Mouse (Mus musculus) layer of hippocampus, postnatal 36 days (tissue): ENCODE results near the gene Gigyf2. TPM values are rescaled to one million over a fixed set of nuclear protein-coding genes. Genes with fewer than 3 reads are reported as not detected.

Experiments
- DNase-seq, 2 experiments: peaks; one replicate each; pipeline ENCODE4 v3.0.0; 2022
- total RNA-seq, 2 experiments: library from RNA; stranded (reverse); gene quantifications; 2 replicates each; pipeline ENCODE4 v1.2.3; 2021

Gigyf2 gene
- total RNA-seq, 2 experiments from 2014 or later = 121 to 130 TPM

DNA sequence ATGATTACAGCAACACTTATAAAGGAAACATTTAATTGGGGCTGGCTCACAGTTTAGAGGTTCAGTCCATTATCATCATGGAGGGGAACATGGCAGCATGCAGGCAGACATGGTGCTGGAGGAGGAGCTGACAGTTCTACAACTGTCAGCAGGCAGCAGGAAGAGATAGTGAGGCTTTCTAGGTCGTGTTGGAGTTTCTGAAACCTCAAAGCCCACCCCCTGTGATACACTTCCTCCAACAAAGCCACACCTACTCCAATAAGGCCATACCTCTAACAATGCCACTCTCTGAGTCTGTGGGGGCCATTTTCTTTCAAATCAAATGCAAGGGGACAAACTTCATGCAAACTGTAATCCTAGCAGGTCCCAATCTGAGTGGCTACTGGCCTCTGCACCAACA, 5.7 kb upstream of the Gigyf2 start:
- no peak for DNase-seq

DNA sequence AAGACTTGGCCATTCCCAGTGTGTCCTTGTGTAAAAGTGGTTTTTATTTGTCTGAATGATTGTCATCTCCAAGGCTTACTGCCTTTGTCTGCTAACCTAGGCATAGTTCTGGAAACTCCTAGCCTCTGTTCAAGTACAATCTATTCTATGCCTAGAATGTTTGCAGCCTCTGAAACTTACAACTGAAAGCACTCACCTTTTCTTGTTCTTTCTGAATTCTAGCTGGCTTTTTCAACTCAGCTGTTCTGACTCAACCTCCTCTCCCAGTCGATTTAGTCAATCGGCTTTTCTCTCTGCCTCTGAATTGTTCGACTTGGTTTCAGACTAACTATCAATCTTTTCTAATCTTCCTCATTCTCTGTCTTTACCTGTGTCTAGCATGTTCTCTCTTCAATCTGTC, 4.0 kb upstream of the Gigyf2 start:
- no peak for DNase-seq

DNA sequence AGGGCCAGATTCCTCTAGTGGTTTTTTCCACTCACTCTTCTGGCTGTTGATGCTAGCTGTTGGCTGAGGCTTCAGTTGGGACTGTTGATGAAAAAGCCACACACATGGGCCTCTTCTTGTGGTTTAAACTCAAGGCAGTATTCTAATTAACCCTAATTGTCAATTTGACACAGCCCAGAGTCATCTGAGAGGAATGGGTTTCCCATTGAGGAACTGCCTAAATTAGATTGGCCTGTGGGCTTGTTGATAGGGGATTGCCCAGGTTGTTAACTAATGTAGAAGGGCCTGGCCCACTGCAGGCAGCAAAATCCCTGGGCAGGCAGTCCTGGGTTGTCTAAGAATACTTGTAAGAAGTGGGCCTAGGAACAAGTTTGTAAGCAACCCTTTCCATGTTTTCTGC, 2.1 kb upstream of the Gigyf2 start:
- no peak for DNase-seq

DNA sequence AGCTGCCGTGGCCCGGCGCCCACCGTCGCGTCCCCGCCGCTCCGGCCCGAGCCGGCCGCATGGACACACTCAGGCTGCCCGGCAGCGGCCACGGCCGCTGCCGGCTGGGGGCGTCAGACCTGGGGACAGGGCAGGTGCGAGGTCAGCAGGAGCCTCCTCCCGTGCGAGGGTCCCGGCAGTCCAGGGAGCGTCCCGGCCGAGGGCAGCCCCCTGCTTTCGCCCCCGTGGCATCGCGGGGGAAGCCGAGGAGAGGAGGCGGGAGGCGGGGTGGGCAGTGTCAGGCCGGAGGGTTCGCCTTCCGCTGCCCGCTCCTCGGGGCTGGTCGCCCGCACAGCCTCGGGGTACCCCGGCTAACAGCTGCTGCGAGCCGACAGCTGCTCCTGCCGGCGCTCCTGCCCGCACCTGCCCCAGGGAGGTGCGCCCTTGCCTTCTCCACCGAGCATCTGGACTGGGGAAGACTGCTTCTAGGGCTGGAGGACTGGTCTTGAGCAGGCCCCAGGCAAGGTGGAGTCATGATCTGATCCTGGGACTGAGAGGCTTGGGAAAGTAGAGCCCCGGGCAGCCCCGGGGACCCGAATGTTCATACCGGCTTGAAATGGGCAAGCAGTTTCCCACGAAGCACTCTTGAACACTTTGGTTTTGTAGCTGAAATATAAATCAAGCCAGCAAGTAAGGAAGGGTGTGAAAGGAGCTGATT, 515 bp downstream of the Gigyf2 start:
- peak in 1 of 2 experiments; percentile 35 for DNase-seq

DNA sequence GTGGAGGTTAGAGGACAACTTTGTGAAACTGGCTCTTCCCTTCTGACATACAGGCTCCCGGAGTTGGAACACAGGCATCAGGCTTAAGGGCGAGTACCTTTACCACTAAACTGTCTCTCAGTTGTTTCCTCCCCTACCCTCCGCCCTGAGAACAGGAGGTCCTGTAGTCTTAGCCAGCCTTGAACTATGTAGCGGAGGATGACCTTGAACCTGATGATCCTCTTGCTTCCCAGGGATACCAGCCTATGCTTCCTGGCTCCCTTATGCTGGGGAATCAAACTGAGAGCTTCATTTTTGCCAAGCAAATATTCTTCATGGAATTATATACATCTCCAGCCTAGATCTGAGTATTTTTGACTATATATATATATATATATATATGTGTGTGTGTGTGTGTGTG, 5.0 kb downstream of the Gigyf2 start:
- no peak for DNase-seq

DNA sequence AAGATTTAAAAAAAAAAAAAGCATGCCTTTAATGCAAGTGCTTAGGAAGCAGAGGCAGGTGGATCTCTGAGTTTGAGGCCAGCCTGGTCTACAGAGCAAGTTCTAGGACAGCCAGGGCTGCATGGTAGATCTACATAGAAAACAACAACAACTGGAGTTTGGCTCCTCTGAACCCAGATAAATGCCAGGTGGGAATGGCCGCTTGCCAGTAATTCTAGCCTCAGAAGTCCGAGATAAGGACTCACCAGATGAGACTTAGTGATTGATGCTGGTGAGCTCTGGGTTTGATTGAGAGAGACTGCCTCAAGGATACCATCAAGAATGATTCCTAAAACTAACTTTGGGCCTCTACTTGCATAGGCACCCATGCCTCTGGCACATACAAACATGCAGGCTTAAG, 23.8 kb downstream of the Gigyf2 start:
- DNase-seq = no peak

DNA sequence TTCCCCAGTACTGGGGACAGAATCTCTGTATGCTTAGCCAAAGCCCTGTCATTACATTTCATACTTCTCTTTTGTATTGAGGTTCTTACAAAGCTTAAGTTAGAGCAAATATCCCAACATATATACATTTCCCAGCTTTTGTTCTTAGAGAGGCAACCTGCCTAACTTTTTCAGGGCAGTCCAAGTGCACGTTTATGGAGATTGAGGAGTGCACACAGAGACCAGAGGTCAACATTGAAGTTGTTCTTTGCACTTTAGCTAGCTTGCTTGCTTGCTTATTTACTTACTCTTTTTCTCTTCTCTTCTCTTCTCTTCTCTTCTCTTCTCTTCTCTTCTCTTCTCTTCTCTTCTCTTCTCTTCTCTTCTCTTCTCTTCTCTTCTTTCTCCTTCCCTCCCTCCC, 33.5 kb downstream of the Gigyf2 start:
- DNase-seq = no peak

DNA sequence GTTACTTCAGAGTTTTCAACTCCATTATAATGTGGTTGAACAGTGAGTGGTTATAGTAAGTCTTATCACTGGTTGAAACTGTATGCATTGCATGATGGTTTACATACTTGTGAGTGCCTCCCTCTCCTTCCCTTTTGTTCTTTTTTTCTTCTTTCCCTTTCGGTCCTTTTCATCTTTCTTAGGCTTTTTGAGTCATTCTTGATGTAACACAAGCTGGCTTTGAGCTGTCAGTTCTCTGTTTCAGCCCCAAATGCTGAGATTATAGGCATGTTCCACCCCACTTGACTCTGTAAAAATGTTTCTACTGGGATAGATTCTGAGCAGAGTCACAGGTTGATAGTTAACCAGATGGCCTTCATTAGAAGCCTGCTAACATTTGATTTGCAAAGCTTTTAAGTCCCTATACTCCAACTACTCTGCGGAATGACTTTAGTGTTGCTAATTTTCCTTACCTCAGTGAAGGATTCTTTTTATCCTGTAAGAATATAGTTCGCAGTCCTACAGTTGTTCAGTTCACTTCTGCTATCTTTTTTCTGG, 51.3 kb downstream of the Gigyf2 start:
- DNase-seq = no peak

DNA sequence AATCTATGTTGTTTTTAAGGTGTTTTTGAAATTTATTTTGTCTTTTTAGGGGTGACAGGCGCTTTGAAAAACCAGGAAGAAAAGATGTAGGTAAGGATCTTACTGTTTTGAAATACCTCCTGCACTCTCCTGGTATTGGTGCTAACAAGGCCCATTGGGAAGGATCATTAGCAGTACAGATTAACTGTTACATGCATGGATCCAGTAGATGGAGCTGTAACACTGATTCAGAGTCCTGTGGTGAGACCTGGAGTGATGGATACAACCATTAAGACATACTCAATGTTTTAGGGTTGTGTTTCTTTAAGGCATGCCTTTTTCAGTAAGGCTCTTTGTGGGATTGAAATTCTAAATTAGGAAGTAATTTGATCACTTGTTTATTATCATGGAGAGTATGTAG, 53.1 kb downstream of the Gigyf2 start:
- DNase-seq = no peak

DNA sequence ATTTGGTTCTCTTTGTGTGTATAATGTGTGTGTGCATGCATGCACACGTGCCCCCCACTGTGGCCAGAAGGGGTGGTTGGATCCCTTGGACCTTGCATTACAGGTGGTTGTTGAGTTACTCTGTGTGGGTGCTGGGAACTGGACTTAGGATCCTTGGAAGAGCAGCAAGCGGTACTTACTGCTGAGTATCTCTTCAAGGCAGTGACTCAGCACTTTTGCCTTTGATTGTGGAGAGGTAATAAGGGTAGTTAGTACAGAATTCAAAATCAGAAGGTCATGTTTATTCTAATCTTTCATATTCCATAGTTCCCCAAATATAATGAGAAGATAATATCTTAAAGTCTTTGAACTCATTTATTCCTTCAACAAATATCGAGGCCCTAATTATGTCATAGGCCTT, 54.4 kb downstream of the Gigyf2 start:
- no peak for DNase-seq

DNA sequence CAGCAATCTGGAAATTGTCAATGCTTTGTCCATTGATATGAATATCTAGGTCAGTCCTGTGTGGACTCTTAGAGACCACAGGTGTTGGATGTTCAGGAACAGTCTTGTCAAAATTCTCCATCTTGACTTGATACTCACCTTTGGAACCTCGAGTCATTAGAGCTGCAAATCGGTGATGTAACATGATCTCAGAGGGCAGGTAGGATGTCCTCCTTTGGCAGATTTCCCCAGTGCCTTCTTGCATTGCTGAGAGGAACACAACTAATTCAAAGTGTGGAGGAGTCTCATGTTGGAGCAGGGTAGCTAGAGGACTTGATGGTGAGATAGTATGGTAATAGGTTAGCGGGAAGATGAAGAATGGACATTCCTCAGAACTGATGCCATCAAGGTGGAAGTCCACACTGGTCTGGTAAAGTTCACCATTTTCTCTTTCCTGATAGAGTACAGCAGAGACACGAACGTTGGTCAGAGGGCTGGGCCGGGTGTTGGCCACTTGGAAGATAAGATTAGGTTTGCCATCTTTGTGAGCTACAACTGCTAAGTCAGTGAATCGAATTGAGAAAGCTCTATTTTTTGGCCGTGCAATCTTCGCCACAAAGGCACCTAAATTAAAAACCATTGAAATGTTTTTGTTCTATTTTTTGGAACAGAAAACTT, 59.8 kb downstream of the Gigyf2 start:
- no peak for DNase-seq

DNA sequence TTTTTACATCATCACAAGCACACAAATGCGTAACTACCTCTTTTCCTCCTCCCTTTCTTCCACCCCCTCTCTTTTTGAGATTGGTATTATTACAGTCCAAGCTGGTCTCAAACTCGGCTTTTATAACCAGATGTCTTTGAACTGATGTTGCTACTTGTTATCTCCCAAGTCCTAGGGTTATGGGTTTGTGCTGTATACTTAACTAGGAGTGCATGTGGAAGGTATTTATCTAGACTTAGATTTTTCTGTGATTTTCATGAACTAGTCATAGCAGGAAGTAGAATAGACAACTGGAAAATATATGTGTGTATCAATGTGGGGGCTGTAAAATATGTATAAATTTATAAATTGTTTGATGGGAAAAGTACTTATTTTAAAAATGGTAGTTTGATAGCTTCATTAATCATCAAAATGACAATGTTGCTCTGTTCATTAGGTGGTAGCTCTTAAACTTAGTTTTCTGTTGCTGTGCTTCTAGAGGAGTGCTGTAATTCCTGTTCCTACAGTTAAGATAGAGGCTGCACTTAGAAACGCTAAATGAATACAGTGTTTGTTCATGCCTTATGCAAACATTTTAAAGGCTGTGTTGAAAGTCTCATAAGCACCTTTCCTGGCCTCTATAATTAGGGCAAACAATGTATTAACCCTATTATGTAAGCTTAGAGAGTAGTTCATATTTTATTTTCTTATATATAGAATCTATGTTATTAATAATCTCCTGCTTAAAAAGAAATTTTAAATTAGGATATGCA, 66.8 kb downstream of the Gigyf2 start:
- DNase-seq = no peak

DNA sequence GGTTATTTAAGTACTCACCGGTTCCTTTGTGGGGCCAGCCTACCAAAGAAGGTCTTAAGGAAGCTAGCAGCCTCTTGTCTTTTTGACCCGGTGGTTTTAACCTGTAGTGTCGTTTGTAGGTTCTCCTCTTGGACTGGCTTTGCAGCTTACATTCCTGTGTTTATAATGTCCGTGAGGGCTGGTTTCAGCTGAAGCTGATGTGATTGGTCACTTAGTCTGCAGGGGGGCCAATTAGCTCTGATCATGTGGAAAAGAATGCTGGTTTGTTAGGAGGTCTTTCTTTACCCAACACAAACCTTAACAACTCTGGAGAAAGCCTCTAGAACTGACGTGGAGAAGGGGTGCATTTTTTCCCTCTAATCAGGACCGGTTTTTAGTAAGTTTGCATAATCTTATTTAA, 67.8 kb downstream of the Gigyf2 start, which contains the start of gene Kcnj13:
Gene Kcnj13 (minus strand): TSS at position 136 of the 400 bp plus-strand sequence.
- no peak for DNase-seq

DNA sequence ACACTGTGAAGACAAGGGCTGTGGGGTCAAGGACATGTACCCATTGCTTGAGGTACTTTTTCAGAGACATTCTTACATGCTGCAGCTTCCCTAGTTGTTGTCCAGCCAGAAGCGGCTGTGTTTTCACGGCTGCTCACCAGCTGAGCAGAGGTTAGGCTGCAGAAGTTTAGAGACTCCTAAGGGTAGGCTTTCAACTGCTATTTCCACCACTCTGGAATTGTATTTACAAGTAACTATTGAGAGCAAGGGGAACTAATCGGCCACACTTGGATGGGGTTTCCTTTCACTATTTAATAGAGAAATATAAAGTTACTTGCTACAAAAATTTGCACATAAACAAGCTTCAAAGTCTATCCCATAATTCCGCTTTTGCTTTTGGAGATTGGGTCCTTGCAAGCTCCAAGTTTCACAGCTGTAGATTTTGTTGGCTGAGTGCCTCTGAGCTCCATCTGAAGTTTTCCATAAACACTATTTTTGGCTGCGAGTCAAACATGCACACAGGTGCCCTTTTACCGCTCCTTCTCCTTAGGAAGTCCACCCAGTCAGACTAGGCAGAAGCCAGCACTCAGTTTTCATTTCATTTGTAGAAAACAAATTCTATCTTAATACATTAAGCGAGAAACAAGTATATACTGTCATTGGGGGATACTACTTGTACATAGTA, 70.3 kb downstream of the Gigyf2 start:
- no peak for DNase-seq

DNA sequence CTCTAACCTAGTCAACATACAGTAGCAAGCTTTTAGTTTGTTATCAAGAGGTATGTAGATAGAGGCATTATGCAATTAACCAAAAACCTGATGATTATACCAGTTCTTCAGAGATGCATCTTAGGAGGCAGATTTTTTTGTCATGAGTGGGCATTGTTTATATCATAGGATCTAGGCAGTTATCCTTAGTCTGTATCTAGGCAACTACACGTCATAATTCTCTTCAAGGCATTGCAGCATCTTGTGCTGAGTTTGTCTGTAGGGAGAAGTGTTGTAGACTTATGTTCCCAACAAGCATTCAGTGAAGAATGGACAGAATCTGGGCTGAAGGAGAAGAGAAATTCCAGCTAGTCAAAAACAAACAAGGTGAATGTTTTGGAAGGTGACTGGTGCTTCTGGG, 77.9 kb downstream of the Gigyf2 start:
- no peak for DNase-seq

DNA sequence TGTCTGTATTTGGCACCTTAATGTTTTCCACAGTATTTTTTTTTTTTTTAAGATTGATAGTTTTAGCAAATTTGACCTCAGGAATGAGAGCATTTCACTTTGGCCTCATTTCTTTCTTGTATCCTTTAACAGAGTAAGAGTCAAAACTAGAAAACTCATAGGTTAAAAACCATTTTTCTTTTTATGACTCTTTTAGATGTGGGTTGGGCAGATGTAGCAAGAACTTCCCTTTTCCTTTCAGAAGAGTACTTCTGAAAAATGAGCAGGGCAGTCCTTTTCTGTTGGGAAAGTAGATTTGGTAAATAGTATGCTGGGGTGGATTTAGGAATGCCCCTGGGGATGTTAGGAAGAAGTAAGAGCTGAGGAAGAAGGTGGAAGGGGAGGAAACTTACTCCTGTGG, 79.2 kb downstream of the Gigyf2 start:
- DNase-seq = no peak

DNA sequence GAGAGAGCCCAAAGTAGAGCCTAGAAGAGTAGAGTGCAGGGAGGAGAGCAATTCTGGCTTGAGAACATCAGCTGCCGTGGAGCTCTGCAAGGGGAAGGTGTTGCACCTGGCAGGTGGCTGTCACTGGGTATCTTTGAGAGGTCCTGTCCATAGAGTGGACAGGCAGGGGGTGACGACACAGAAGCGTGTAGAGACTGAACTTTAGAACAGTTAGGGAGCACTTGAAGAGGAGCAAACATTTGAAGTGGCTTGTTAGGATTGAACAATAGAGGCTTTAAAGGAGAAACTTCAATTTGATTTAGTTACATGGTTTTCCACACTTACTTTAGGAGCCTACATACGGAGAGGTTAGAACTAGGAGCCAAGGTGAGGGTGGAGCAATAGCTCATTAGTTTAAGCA, 82.6 kb downstream of the Gigyf2 start:
- no peak for DNase-seq

DNA sequence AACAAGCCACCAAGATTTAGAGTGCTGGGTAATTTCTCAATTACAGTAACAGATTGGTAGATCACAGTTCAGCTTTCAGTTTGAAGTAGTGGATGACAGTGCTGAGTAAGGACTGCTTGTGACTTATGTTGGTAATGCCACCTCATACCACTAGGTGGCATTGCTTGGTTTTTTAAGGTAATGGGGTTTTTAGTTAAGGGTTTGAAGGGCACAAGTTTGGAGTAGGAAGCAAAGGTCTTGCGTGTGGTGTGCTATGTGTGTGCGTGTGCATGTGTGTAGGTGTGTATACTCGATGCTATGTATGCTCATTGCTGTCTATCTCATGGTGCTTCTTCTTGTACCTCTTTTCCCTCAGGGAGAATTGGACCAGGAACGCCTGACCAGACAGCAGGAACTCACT, 91.9 kb downstream of the Gigyf2 start:
- DNase-seq = no peak

DNA sequence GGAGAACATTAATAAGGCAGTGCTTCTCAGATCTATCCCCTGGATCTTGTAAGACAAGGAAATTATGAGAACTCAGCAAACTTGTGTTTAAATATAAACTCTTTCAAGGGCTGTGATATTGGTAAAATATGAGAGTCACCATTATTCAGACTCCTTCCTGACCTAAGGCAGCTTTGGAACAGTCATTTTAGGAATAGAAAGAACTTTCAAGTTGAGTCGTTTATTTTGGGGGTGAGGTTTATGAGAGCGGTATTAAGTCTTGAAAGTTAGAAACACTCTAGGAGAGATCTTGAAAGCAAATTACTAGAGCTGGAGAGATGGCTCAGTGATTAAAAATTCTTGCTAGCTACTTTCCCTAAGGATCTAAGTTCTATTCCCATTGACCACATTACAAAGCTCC, 108.3 kb downstream of the Gigyf2 start:
- DNase-seq = no peak

DNA sequence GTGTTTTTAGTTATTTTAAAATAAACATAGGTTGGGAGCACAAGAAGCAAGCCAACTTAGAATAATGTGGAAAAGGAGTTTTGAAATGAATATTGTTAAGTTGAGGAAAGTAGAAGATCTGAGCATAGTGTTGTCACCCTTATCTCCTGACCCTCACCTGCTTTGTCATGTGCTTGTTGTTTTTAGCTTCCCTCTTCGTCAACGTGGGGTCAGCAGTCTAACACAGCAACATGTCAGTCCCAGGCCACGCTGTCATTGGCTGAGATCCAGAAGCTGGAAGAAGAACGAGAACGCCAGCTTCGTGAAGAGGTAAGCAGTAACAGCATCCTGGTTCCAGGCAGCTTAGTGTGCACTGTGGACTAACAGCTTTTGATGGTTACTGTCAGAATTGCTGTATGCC, 109.8 kb downstream of the Gigyf2 start:
- no peak for DNase-seq

DNA sequence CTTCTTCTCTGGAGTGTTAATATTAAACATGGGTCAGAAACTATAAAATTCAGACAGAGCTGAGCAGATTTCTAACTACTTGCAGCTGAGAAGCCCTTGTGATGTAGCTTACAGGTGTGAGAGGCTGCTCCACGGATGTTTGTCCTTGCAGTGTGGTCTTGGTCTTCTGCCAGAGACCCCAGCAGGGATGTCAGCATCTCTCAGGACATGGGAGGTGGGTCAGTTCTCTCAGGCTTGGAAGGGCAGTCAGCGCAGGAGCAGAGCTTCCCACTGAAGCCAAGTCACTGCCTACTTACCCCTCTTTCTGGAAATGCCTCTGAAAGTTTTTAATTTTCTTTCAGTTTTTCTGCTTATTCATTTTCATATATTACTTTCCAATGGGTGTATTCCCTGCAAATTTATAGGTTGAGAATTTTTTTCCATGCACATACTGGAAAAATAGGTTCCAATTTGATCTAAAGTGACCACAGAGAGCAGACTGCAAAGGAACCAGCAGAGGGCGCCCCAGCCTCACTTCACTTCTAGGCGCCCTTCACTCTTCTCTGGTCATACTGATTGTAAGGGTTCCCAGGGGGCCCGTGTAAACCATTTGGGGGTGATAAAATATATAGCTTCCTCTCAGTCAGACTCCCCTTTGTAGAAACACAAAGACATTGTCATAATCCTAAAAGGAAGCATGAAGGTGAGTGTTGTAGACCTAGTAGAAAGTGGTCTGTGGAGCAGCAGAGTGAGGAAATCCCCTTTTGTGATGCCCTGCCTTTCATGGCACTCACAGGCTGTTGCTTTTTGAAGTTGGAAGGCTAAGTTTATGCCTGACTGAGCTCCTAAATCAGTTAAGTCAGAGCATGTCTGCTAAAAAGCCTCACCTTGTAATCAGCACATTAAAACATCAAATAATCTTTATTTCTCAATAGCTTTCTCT, 120.6 kb downstream of the Gigyf2 start:
- DNase-seq = peak; percentile 41 to 56

DNA sequence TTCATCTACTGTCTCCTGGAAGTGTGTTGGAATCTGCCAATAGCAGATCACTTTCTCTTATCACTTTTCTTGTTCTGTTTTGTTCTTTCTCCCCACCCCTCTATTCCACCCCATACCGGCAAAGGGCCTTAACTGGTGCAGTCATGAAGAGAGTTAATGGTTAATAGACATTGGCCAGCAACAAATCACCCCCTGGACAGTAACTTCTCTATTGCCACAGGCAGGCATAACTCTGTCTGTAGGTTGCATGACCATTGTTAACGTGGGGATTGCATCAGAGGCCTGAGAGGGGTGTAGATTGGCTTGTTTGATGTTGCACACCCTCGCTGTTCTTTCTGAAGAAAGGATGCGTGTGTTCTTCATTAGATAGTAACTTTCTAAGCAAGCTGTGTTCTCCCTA, 122.6 kb downstream of the Gigyf2 start:
- DNase-seq = no peak
